7 mouse cellular contexts compared by ENCODE assay signal in genomic region chr6:108828872-108829271, GRCm38 (mm10). TPM values are rescaled to one million over a fixed set of nuclear protein-coding genes. Genes with fewer than 3 reads are reported as not detected.
A peak's percentile ranks its signal among the peaks of the same experiment; 100 is the strongest.
DNase-seq lines count a peak whose midpoint lies in the region; ATAC-seq lines count a peak whose summit lies in the region.

No protein-coding gene starts in this region.

- no peaks in the 10 kb centered on the region for H3K27me3 ChIP-seq in heart, embryonic 10.5 days (ENCODE audit: insufficient read depth, poor library complexity, severe bottlenecking)
- H3K27me3 ChIP-seq in kidney, embryonic 16.5 days (ENCODE audit: insufficient read depth, low read length): no peaks in the 10 kb centered on the region

- peaks cover 21% of the 10 kb centered on the region for H3K4me1 ChIP-seq in heart, embryonic 10.5 days
- peaks cover 14% of the 10 kb centered on the region for H3K4me1 ChIP-seq in kidney, embryonic 16.5 days (ENCODE audit: insufficient read depth, low read length)

- peak overlapping the region; percentile 91 for H3K4me2 ChIP-seq in kidney, embryonic 16.5 days (replicated peaks; ENCODE audit: low read depth, low read length)

- 0 out of 2 replicates have a peak, but pooled peaks cover 8% of the 10 kb centered on the region for H3K36me3 ChIP-seq in heart, embryonic 10.5 days
- H3K36me3 ChIP-seq in kidney, embryonic 16.5 days (ENCODE audit: insufficient read depth, low read length): no peaks in the 10 kb centered on the region

- H3K27ac ChIP-seq in heart, embryonic 10.5 days: peak overlapping the region; percentile 95
- peak overlapping the region; percentile 54 for H3K27ac ChIP-seq in kidney, embryonic 16.5 days (ENCODE audit: low read length)

- peak; percentile 45 for DNase-seq in 3T3-L1 (ENCODE audit: low read depth, low spot score)
- peak; percentile 56 to 61 for DNase-seq in B cell, adult 2 months
- DNase-seq in cerebellum, adult 8-10 months: peak; percentile 46
- peak; percentile 77 for DNase-seq in heart, embryonic 10.5 days (ENCODE audit: low spot score)
- DNase-seq in lung, postnatal 36 days: peak; percentile 22
- peak; percentile 18 to 31 for DNase-seq in spleen, postnatal 14 days (ENCODE audit: low spot score in 2 of 2)

- peak overlapping the region; percentile 95 for H3K4me3 ChIP-seq in heart, embryonic 10.5 days
- peak overlapping the region; percentile 67 for H3K4me3 ChIP-seq in kidney, embryonic 16.5 days (ENCODE audit: low read length)

- WGBS in heart, embryonic 10.5 days: 1% methylated on average over 51 of the region's 56 CpGs
- under 1% methylated on average over 56 of the region's 56 CpGs for WGBS in kidney, embryonic 16.5 days

- no peaks in the 10 kb centered on the region for H3K9me3 ChIP-seq in heart, embryonic 10.5 days
- H3K9me3 ChIP-seq in kidney, embryonic 16.5 days (ENCODE audit: low read length): no peaks in the 10 kb centered on the region

- peak overlapping the region; percentile 79 for H3K9ac ChIP-seq in kidney, embryonic 16.5 days (replicated peaks; ENCODE audit: low read length)

- ATAC-seq in kidney, embryonic 16.5 days (ENCODE audit: low FRiP score, low TSS enrichment): no peak; the same call in 1 of the 2 replicates

RNA-seq across cellular contexts. Expression of gene Edem1, which starts 0.4 kb away (rescaled TPM):
- polyA plus RNA-seq in heart, embryonic 10.5 days (2016; fragmentation: Nextera tagmentation; extraction: Ambion mirVana): 16.1 and 21.9 TPM in 2 replicates
- 18.8 and 23.7 TPM in 2 replicates for polyA plus RNA-seq in kidney, embryonic 16.5 days (2015; fragmentation: Nextera tagmentation; extraction: Ambion mirVana)

RNA-seq across cellular contexts. Expression of gene Arl8b, which starts 46.0 kb away (rescaled TPM):
- 62.6 and 65.8 TPM in 2 replicates for polyA plus RNA-seq in heart, embryonic 10.5 days (2016; fragmentation: Nextera tagmentation; extraction: Ambion mirVana)
- 79.1 and 81.9 TPM in 2 replicates for polyA plus RNA-seq in kidney, embryonic 16.5 days (2015; fragmentation: Nextera tagmentation; extraction: Ambion mirVana)

Comparison
In these comparisons a context has a peak if more than half of its experiments do, and no peak if none do; other contexts are left out.
1. DNase-seq: peak in every context shown above with its lines; median percentile 77 in heart, embryonic 10.5 days; 58 in B cell, adult 2 months; 46 in cerebellum, adult 8-10 months; 45 in 3T3-L1; 24 in spleen, postnatal 14 days; 22 in lung, postnatal 36 days.